Mouse (Mus musculus) B cell, adult 2 months (primary cell): ENCODE data around the gene Dvl1.

Experiments used
- DNase-seq, 2 experiments: peaks; one replicate each; pipeline ENCODE4 v3.0.0; 2022

Gene Dvl1

GRCm38 (mm10) chr4:155846871-155847578 is at the start of gene Dvl1:
TSS of gene Dvl1 (plus strand) at chr4:155847402.
- peak; percentile 97 to 99 for DNase-seq

DNA sequence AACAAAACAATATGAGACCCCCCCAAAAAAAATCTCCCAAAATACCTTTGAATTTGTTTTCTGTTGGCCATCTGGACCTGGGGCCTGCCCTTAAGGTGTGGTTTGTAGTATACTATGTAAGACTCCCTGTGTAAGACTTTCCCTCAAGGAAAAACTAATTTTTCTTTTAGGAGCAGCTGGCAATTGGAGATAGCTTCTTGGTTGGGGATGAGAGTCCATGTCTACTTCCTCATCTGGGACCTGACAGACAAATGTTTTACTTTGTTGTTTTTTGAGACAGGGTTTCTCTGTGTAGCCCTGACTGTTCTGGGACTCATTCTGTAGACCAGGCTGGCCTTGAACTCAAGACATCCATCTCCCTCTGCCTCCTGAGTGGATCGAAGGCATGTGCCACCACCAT is 45.1 kb upstream of the Dvl1 start:
- DNase-seq, result no peak

GRCm38 (mm10) chr4:155802741-155803339 is 44.4 kb upstream of the Dvl1 start, which contains the start of gene Mrpl20:
TSS of gene Mrpl20 (plus strand) at chr4:155802878.
- peak; percentile 29 to 35 for DNase-seq

GRCm38 (mm10) chr4:155803340-155804041 is 43.7 kb upstream of the Dvl1 start:
- peak; percentile 96 to 97 for DNase-seq

DNA sequence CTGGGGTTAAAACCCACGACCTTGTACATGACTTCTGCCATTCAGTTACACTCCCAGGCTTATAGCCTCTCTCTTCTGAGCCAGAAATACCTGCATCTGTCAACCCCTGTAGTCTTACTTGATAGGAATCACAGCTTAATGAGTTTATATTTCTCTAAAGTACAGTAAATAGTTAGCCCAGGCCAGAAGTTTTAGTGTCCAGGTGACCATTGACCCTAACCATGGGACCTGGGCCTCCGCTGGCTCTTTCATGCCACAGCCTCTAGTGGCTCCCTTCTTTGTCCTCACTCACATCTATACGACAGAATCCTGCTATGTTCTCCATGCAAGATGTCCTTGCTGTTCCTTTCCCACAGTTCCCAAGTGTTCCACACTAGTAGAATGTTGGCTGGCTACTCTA is 39.4 kb upstream of the Dvl1 start:
- DNase-seq, result no peak

DNA sequence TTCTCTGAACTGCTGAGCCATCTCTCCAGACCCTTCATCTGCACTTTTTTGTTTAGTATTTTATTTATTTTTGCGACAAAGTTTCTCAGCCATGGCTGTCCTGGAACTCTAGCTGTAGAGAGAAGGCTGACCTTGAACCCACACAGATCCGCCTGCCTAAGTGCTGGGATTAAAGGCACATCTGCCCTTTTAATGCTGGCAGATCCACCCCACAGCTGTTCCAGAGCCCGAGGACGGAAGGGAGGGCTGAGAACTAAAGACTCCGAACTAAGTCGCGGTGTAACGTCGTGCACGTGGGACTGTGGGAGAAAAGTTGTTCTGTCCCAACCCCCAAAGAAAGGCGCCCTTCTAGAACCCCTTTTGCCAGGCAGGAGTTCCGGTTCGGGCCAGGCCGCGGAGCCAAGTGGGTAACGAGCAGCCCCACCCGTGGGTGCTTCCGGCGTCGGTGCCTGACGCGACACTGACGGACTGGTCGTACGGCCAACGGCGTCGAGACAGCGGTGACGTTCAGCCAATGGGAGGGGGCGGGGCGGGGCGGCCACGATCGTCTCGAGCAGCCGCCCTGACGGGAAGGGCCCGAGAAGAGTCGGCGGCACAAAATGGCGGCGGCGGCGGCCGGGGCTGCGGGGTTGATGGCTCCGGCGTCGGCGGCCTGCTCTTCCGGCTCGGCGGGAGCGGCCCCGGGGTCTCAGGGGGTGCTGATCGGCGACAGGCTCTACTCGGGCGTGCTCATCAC is 35.1 kb upstream of the Dvl1 start, which contains the start of gene Ccnl2:
Ccnl2 (plus strand) TSS at position 561 of the 736 bp plus-strand sequence.
- peak; percentile 91 to 92 for DNase-seq

DNA sequence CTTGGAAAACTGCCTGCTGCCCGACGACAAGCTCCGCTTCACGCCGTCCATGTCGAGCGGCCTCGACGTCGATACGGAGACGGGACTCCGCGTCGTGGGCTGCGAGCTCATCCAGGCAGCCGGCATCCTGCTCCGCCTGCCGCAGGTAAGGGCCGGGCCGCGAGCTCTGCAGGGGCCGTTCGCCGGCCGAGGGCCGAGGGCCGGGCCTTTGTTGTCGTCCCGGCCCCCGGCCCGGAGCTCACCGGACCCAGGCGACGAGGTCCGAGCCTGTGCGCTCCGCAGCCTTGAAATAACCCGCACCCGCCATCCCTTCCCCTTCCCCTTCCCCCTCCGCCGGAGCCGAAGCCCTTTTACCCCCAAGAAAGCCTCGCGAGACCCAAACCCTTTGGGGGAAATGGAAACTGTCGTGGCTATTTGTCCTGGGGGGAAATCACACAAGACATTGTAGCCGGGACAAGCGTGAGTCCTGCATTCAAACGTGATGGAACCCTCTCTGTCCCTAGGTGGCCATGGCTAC is 34.5 kb upstream of the Dvl1 start:
- peak; percentile 38 to 47 for DNase-seq

- no peak for DNase-seq
Observed at GRCm38 (mm10) chr4:155817533-155817932, 29.7 kb upstream of the Dvl1 start.

GRCm38 (mm10) chr4:155821025-155821424 is 26.2 kb upstream of the Dvl1 start:
- DNase-seq, result peak; percentile 59 to 68

DNA sequence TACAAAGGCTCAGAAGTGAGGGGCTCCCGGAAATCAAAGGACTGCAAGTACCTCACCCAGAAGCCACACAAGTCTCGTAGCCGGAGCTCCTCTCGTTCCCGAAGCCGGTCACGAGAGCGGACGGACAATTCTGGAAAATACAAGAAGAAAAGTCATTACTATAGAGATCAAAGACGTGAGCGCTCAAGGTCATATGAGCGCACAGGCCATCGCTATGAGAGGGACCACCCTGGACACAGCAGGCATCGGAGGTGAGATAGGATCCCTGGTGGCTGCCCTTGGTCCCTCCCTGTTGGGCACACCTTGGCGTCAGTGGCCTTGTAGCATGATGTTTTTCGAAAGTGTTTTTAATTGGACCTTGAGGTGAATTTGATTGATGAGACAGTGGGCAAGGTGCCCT is 23.8 kb upstream of the Dvl1 start:
- no peak for DNase-seq

- no peak for DNase-seq
Observed at GRCm38 (mm10) chr4:155829866-155830265, 17.3 kb upstream of the Dvl1 start.

GRCm38 (mm10) chr4:155830596-155830995 is 16.6 kb upstream of the Dvl1 start:
- DNase-seq, result no peak

- peak; percentile 95 for DNase-seq
Observed at GRCm38 (mm10) chr4:155831205-155831766, 15.9 kb upstream of the Dvl1 start, which contains the start of gene Aurkaip1. TSS of gene Aurkaip1 (plus strand) at chr4:155831272.

DNA sequence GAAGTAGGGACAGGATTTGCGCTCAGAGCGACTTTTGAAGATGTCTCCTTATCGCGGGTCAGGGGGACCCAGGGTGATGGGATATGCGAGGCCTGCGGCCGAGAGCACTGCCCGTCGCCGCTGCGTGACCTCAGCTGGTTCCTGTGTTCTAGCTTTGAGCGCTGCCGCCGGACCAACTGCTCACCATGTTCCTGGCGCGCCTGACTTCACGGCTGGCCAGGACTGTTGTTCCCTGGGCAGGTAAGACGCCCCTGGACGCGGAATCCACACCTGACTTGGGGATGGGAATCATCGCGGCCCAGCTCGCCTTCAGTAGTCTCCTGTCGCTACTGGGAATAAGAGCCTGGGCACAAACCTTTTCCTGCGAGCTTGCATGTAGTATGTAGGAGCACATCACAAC is 15.4 kb upstream of the Dvl1 start:
- no peak for DNase-seq

GRCm38 (mm10) chr4:155832321-155832720 is 14.9 kb upstream of the Dvl1 start:
- no peak for DNase-seq

DNA sequence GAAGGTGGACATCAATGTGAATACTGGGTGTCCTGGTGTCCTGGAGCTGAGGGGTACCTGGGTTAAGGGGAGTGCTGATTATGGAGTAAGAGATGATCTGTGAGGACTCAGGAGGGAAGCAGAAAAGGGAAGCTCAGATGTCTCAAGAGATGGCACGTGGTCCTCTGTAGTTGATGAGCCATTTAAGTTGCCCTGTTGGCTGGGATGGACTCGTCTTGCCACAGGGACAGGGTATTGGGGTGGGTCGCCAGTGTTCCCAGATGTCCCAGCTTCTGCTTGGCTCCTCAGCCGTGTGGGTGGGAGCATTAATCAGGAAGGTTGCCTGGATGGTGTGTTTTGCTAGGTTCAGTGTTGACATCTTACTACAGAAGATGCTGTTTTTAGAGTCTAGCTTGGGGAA is 14.0 kb upstream of the Dvl1 start:
- no peak for DNase-seq

GRCm38 (mm10) chr4:155833836-155834235 is 13.4 kb upstream of the Dvl1 start:
- peak; percentile 75 to 78 for DNase-seq

GRCm38 (mm10) chr4:155837404-155838010 is 9.7 kb upstream of the Dvl1 start:
- DNase-seq, result no peak

GRCm38 (mm10) chr4:155838187-155839153 is 8.7 kb upstream of the Dvl1 start:
- no peak for DNase-seq

GRCm38 (mm10) chr4:155839483-155839910 is 7.7 kb upstream of the Dvl1 start, which contains the start of gene Mxra8:
TSS of gene Mxra8 (plus strand) at chr4:155839680.
- no peak for DNase-seq
